Mouse (Mus musculus) liver, adult 2 months (tissue): ENCODE results near the gene Sulf2.

Experiments
- CTCF ChIP-seq: fragments of 200-500 bp; IDR thresholded peaks from 2 replicates; pipeline ENCODE4 v1.5.1; 2011; ENCODE audit warnings: low read depth, low read length, control low read depth
- POLR2A ChIP-seq: fragments of 200-500 bp; IDR thresholded peaks from 2 replicates; pipeline ENCODE4 v1.6.1; 2011; ENCODE audit warnings: low read length, control low read depth; ENCODE audit not compliant: insufficient read depth; ENCODE audit errors: extremely low read depth

- TF ChIP-seq POLR2A (no peak), CTCF (peak; percentile 33)
These were observed 58.6 kb downstream of the Sulf2 start for GRCm38 (mm10) chr2:166096834-166097233.
